Mouse (Mus musculus): ENCODE data around the gene D430041D05Rik.

D430041D05Rik gene

GRCm38 (mm10) chr2:104153876-104154275 lies 256.9 kb downstream of the D430041D05Rik start:
- DNase-seq (ENCODE audit: low read depth, low spot score) = no peak

GRCm38 (mm10) chr2:104153345-104153744 lies 257.5 kb downstream of the D430041D05Rik start:
- no peak for DNase-seq (ENCODE audit: low read depth, low spot score)

GRCm38 (mm10) chr2:104150608-104151397 lies 260.0 kb downstream of the D430041D05Rik start:
- no peak for DNase-seq (ENCODE audit: low read depth, low spot score)

- DNase-seq (ENCODE audit: low read depth, low spot score) = no peak
Measured at GRCm38 (mm10) chr2:104147910-104148561, 262.8 kb downstream of the D430041D05Rik start.

GRCm38 (mm10) chr2:104145983-104146382 lies 264.8 kb downstream of the D430041D05Rik start:
- DNase-seq (ENCODE audit: low read depth, low spot score) = peak; percentile 95

GRCm38 (mm10) chr2:104144004-104144403 lies 266.8 kb downstream of the D430041D05Rik start:
- DNase-seq (ENCODE audit: low read depth, low spot score) = no peak

- no peak for DNase-seq (ENCODE audit: low read depth, low spot score)
Measured at GRCm38 (mm10) chr2:104142140-104142539, 268.7 kb downstream of the D430041D05Rik start.

GRCm38 (mm10) chr2:104135920-104136319 lies 274.9 kb downstream of the D430041D05Rik start:
- no peak for DNase-seq (ENCODE audit: low read depth, low spot score)

- peak; percentile 88 for DNase-seq (ENCODE audit: low read depth, low spot score)
Measured at GRCm38 (mm10) chr2:104134150-104135056, 276.4 kb downstream of the D430041D05Rik start.

GRCm38 (mm10) chr2:104133042-104133810 lies 277.6 kb downstream of the D430041D05Rik start:
- no peak for DNase-seq (ENCODE audit: low read depth, low spot score)

GRCm38 (mm10) chr2:104132266-104132859 lies 278.4 kb downstream of the D430041D05Rik start:
- no peak for DNase-seq (ENCODE audit: low read depth, low spot score)

GRCm38 (mm10) chr2:104130969-104131368 lies 279.8 kb downstream of the D430041D05Rik start:
- no peak for DNase-seq (ENCODE audit: low read depth, low spot score)

GRCm38 (mm10) chr2:104130165-104130564 lies 280.6 kb downstream of the D430041D05Rik start:
- DNase-seq (ENCODE audit: low read depth, low spot score) = no peak

GRCm38 (mm10) chr2:104128803-104129531 lies 281.8 kb downstream of the D430041D05Rik start:
- DNase-seq (ENCODE audit: low read depth, low spot score) = no peak

- no peak for DNase-seq (ENCODE audit: low read depth, low spot score)
Measured at GRCm38 (mm10) chr2:104124071-104124470, 286.7 kb downstream of the D430041D05Rik start.

GRCm38 (mm10) chr2:104123540-104123939 lies 287.3 kb downstream of the D430041D05Rik start:
- DNase-seq (ENCODE audit: low read depth, low spot score) = no peak

- DNase-seq (ENCODE audit: low read depth, low spot score) = peak; percentile 95
Measured at GRCm38 (mm10) chr2:104122505-104123378, 288.1 kb downstream of the D430041D05Rik start, which contains the start of gene A930018P22Rik. Gene A930018P22Rik (plus strand): TSS chr2:104122769.

GRCm38 (mm10) chr2:104121681-104122504 lies 288.9 kb downstream of the D430041D05Rik start:
- DNase-seq (ENCODE audit: low read depth, low spot score) = no peak

All from R1 (cell line).